Mouse (Mus musculus): Measurements from ENCODE around the gene Tbc1d17.

DNA sequence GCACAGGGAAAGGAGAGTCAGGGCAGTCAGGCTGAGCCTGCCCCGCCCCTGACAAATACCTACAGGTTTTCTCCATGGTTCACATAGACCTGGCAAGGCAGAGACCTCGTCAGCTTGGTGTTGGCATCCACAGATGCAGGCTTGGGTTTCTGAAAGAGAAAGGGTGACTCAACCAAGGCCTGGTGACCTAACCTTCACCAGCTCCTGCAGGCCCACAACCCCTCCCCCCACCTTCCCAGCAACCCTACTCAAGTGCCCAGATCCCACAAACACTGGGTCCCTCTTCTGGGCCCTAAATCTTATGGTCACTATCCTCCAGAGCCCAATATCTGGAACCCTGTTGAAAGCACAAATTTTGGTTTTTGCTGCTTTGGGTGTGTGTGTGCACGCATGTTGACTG lies 34.2 kb upstream of the Tbc1d17 start:
- no peak for TF ChIP-seq POLR2A (IDR thresholded peaks at IDR 0.05; ENCODE audit: insufficient read depth, low read length)
- TF ChIP-seq CTCF (IDR thresholded peaks at IDR 0.05; ENCODE audit: low read depth, low read length) = no peak
- no peak for TF ChIP-seq EP300 (IDR thresholded peaks at IDR 0.05; ENCODE audit: insufficient read depth, low read depth, low read length)
